Comparison of ENCODE assay signal across 22 mouse cellular contexts in the genomic region with DNA sequence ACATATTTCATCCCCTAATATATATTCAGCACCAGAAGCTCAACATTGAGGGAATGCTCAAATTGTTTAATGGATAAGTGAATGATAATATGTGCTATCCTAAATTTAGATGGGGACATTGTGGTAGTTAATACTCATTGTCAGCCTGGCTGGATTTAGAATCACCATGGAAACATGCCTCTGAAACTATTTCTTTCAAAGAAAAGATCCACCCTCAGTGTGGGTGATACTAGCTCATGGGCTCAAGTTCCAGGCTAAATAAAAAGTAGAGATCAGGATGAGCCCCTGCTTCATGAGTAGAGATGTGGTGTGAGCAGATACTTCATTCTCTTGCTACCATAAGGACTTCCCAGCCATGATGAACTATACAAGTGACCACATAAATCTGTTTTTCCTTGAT.
DNase-seq lines count a peak whose midpoint lies in the region; ATAC-seq and TF ChIP-seq lines count a peak whose summit lies in the region.
"Had no signal": no experiment of that assay in that cellular context is flagged by ENCODE, and none has a peak within 500 bp of the region (broad histone marks: within the 10 kb centered on the region; RNA-seq: fewer than 3 reads in every experiment).

No protein-coding gene starts in this region.

- H3K4me1 ChIP-seq in hindbrain, postnatal 0 days (ENCODE audit: insufficient read depth, low read length), result no peaks in the 10 kb centered on the region
- no peaks in the 10 kb centered on the region for H3K4me1 ChIP-seq in hindbrain, embryonic 16.5 days (ENCODE audit: control insufficient read depth, insufficient read depth, low read depth, low read length)
- H3K4me1 ChIP-seq: heart, embryonic 15.5 days; limb, embryonic 10.5 days; midbrain, embryonic 12.5 days had no signal

- no peak overlapping the region for H3K4me3 ChIP-seq in hindbrain, postnatal 0 days (ENCODE audit: low read length)
- H3K4me3 ChIP-seq in hindbrain, embryonic 16.5 days (ENCODE audit: low read length), result no peak overlapping the region
- H3K4me3 ChIP-seq: gastrocnemius, adult 2 months; heart, embryonic 15.5 days; limb, embryonic 10.5 days; midbrain, embryonic 12.5 days had no signal

- TF ChIP-seq CTCF in hindbrain, postnatal 0 days (IDR thresholded peaks at IDR 0.05; ENCODE audit: low read depth), result no peak

- peak; percentile 20 for DNase-seq in hindbrain, postnatal 0 days (ENCODE audit: low spot score)
- peak; percentile 58 for DNase-seq in right cerebral cortex, adult 18-20 months
- DNase-seq in right cerebral cortex, postnatal 14 days, result no peak
- DNase-seq in left cerebral cortex, adult 18-20 months (ENCODE audit: low spot score in 2 of 2), result peak; percentile 5 to 7
- DNase-seq in telencephalon, adult 2 months (ENCODE audit: low read depth, low spot score), result peak; percentile 85
- no peak for DNase-seq in heart, adult 11 months
- DNase-seq: adrenal gland, adult 8-10 months; B cell, adult 2 months; cerebellum, adult 2 months; gastrocnemius, adult 2 months; heart, adult 18-20 months; kidney, adult 9 months; kidney, postnatal 36 days; lung, adult 2 months; lung, postnatal 4 days; thymus, adult 18-20 months had no signal

- H3K36me3 ChIP-seq in hindbrain, postnatal 0 days (ENCODE audit: insufficient read depth, low read length), result no peaks in the 10 kb centered on the region
- H3K36me3 ChIP-seq in hindbrain, embryonic 16.5 days (ENCODE audit: control insufficient read depth, insufficient read depth, low read length), result no peaks in the 10 kb centered on the region
- H3K36me3 ChIP-seq: heart, embryonic 15.5 days; limb, embryonic 10.5 days; midbrain, embryonic 12.5 days had no signal

- H3K27me3 ChIP-seq in hindbrain, postnatal 0 days (ENCODE audit: insufficient read depth, low read length), result no peaks in the 10 kb centered on the region
- H3K27me3 ChIP-seq in hindbrain, embryonic 16.5 days (replicated peaks; ENCODE audit: control insufficient read depth, insufficient read depth, low read length), result no peaks in the 10 kb centered on the region
- H3K27me3 ChIP-seq: heart, embryonic 15.5 days; midbrain, embryonic 12.5 days had no signal

- H3K4me2 ChIP-seq in hindbrain, postnatal 0 days (ENCODE audit: low read depth, low read length), result no peak overlapping the region
- no peak overlapping the region for H3K4me2 ChIP-seq in hindbrain, embryonic 16.5 days (ENCODE audit: low read length)
- H3K4me2 ChIP-seq: heart, embryonic 15.5 days; liver, embryonic 11.5 days; midbrain, embryonic 12.5 days had no signal

- H3K9ac ChIP-seq in hindbrain, postnatal 0 days (replicated peaks; ENCODE audit: low read length), result no peak overlapping the region
- no peak overlapping the region for H3K9ac ChIP-seq in hindbrain, embryonic 16.5 days (ENCODE audit: low read depth, low read length)
- H3K9ac ChIP-seq: heart, embryonic 15.5 days; midbrain, embryonic 12.5 days had no signal

- no peak overlapping the region for H3K27ac ChIP-seq in hindbrain, postnatal 0 days
- no peak overlapping the region for H3K27ac ChIP-seq in hindbrain, embryonic 16.5 days (ENCODE audit: low read depth, low read length)
- H3K27ac ChIP-seq: gastrocnemius, adult 2 months; heart, embryonic 15.5 days; limb, embryonic 10.5 days; midbrain, embryonic 12.5 days had no signal

- no peaks in the 10 kb centered on the region for H3K9me3 ChIP-seq in hindbrain, postnatal 0 days (ENCODE audit: low read length)
- no peaks in the 10 kb centered on the region for H3K9me3 ChIP-seq in hindbrain, embryonic 16.5 days (ENCODE audit: control insufficient read depth, low read length)
- H3K9me3 ChIP-seq: heart, embryonic 15.5 days; limb, embryonic 10.5 days; midbrain, embryonic 12.5 days had no signal

- no peak for ATAC-seq in hindbrain, postnatal 0 days
- ATAC-seq in hindbrain, embryonic 16.5 days, result no peak
- ATAC-seq: forebrain, embryonic 14.5 days had no signal

Comparison
In these comparisons a context has a peak if more than half of its experiments do, and no peak if none do; other contexts are left out.
1. DNase-seq: peak in hindbrain, postnatal 0 days (single experiment), right cerebral cortex, adult 18-20 months (single experiment), left cerebral cortex, adult 18-20 months (2 of 2) and telencephalon, adult 2 months (single experiment); none in right cerebral cortex, postnatal 14 days (single experiment) and heart, adult 11 months (single experiment).